Mouse (Mus musculus) neural tube, embryonic 10.5 days (tissue): ENCODE results near the gene Pdgfb.
A peak's percentile ranks its signal among the peaks of the same experiment; 100 is the strongest.

Source experiments
- DNase-seq: peaks from one replicate; pipeline ENCODE4 v3.0.0-alpha.2; 2017; ENCODE audit warnings: low spot score; ENCODE audit errors: extremely low spot score

Gene Pdgfb

GRCm38 (mm10) chr15:80034913-80035312, 20.1 kb upstream of the Pdgfb start:
- no peak for DNase-seq

- DNase-seq = no peak
These were observed 19.6 kb upstream of the Pdgfb start for GRCm38 (mm10) chr15:80034366-80034765.

GRCm38 (mm10) chr15:80031133-80031532, 16.4 kb upstream of the Pdgfb start:
- no peak for DNase-seq

GRCm38 (mm10) chr15:80030399-80030798, 15.6 kb upstream of the Pdgfb start:
- DNase-seq = no peak

GRCm38 (mm10) chr15:80028862-80029261, 14.1 kb upstream of the Pdgfb start:
- no peak for DNase-seq

- DNase-seq = no peak
These were observed 12.0 kb upstream of the Pdgfb start for GRCm38 (mm10) chr15:80026689-80027353.

DNA sequence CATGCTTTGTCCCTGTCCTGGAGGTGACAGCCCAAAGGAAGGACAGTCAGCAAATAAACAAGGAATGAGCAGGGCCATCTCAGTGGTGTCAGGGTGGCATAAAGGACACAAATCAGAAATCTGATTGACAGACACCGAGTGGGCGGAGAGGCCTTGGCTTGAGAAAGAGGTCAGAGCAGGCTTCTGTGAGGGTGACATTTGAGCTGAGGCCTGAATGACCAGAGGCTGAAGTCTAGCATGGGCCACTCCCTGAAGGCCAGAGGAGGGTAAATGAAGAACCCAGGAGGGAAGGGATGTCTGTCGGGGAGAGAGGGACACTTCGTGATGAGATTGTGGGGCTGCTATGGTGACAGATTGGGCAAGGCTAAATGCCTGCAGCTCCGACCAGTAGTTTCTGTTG, 11.3 kb upstream of the Pdgfb start:
- DNase-seq = no peak

- no peak for DNase-seq
These were observed 10.8 kb upstream of the Pdgfb start for GRCm38 (mm10) chr15:80025615-80026014.

DNA sequence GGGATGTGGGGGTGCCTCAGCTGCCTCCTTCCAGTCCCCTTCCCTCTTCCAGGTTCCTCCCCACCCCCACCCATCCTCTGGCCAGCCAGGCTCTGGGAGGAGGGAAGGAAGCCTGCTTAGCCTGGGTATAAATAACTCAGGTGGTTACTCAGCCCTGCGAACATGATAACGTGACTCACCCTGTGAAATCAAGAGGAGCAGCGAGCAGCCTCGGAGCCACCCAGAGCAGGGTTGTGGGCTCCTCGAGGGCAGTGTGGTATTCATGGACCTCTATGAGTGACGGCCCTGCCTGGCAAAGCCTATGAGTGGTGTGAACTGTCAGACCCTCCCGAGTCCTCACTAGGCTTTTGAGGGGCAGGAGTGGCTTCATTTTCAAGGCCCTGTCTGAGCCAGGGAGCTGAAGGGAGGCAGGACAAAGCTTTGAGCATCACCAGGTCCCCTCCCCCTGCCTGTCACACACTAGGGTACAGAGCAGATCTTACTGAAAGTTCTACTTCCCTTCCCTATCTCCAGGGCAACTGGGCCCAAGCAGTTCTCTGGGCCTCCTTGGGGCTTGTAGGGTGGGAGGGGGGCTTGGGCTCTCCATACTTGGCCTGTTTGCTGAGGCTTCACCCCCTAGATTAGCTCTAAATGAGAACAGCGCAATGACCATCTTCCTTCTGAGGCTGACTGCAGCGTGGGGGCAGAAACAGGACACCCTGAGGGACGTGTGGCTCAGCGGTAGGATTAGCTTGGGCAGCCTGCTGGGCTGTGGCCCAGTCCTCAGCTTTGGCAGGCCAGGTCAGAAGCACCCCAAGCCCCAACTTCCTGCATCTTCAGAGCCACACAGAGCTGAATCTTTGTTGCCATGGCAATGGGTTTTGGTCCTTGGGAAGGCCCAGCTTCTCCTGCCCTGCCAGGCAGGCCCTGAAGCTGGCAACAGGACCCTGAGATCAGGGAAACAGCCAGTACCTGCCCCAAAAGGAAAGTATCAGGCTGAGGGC, 9.8 kb upstream of the Pdgfb start:
- DNase-seq = no peak

GRCm38 (mm10) chr15:80020516-80020915, 5.7 kb upstream of the Pdgfb start:
- no peak for DNase-seq

DNA sequence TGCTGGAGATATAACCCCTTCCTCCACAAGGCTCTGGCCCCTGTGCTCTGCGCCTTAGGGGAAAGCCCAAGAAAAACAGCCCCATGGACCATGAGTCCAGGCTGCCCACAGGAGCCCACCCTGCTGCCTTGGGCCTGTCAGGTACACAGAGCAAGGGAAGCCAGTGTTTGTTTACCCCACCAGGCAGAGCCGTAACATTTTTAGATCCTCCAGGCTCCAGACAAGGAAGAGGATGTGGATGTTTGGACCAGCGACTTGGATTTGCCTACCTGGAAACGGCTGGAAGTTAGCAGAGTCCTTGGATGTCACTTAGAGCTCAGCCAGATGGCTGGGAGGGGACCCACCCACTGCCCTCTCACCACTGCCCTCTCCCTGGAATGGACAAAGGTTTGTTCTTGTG, 4.8 kb upstream of the Pdgfb start:
- no peak for DNase-seq

GRCm38 (mm10) chr15:80019220-80019619, 4.4 kb upstream of the Pdgfb start:
- DNase-seq = no peak

DNA sequence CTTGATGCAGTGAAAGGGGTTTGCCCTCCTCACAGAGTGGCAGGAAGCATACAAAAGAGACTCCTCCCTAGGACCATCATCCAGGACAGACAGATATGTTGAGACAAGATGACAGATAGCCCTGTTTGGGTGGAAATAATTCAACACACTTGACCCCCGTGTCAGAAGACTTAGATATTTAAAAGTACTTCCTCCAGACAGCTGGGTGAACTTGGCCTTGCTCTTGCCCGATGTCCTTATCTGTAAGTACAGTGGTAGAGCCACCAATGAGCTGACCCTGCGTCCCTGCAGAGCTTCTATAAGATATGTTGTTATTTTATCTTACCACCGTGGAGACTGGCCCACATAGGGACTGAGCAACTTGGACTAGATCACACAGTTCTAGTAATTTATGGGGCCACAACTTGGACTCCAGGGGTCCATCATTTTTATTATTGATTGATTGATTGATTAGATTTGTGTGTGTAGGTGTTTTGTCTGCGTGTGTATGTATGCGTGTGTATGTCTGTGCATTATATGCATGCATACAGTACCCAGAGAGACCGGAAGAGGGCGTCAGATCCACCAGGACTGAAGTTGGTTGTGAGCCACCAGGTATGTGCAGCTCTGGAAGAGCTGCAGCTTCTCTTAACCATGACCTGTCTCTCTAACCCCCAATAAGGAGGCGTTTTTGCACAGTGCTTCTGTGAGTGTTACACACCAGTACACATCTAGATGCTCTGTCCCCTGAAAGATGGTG, 2.0 kb upstream of the Pdgfb start:
- DNase-seq = no peak

- DNase-seq = no peak
These were observed 605 bp upstream of the Pdgfb start for GRCm38 (mm10) chr15:80015211-80015952.

DNA sequence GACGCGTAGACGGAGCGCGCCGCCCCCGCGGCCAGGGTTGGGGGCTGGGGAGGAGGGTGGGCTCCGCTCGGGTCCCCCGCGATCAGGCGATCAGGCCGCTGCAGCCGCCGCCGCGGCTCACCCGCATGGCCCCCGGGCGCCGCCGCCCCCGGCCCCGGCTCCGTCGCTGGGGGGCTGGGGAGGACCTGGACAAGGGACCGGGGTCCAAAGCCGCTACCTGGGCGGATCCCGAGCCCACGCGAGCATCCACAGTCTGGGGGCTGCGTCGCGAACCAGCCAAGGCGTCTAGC, 801 bp downstream of the Pdgfb start:
- DNase-seq = no peak

- DNase-seq = peak; percentile 45
These were observed 1.3 kb downstream of the Pdgfb start for GRCm38 (mm10) chr15:80013256-80014030.

DNA sequence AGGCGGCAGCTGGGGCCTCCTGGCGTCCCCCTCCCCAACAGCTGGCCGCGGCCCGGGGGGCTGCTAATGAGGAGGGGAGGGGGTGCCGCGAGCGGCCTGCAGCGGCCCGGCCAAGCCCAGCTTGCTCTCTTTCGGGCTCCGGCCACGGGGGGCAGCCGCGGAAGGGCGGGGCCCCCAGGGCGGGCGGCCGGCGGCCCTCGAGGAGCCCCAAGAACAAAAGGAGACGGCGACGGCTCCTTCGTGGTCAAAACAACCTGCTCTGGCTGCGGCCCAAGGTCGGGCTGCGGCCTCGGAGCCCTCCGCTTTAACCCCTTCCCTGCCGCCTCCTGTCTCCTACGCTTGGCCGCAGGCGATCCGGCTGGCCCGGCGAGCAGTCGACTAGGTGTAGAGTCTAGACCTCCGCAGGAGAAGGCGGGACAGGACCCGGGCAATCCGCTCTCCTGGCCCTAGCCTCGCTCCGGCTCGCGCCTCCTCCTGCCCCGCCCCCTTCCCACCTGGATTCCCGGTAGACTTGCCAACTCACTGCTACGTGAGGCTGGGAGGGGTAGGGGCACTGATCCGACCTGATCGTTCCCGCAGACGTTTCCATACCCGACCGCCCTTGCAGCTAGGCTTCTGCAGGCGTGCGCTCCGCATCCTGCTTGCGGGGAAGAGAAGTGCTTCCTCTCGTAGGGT, 2.1 kb downstream of the Pdgfb start:
- DNase-seq = peak; percentile 76

DNA sequence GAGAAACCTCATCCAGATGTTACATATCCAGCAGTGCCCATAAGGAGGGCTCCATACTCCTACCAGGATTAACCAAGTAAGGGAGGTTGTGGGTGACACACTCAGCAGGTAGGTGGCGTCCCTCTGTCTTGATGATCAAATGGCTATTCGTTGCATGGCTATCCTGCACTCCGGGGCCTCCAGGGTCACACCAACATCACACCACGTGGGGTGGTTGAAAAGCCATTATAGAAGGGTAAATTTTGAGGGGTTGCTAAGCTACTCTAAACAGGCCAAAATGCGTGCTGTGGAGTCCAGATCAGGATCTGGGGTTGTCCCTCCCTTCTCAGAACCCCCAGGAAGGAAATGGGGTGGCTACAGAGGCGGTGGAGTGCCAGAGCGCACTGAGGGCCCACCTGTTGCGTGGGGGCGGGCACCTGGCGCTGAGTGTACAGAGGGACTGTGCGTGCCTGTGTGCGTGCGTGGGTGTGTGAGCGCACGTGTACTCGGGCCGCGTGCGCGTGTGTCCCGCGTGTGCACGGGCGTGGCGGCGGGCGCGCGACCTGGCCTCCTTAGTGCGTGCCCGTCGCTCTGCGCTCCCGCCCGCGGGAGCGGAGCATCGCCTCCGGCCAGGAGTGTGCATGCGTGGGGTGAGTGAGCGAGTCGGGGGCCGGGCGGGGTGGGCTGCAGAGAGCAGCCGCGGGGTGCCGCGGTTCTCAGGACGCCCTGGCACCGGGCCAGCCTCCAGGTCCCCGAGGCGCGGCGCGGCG, 2.8 kb downstream of the Pdgfb start:
- peak; percentile 33 for DNase-seq

- no peak for DNase-seq
These were observed 3.6 kb downstream of the Pdgfb start for GRCm38 (mm10) chr15:80011194-80011593.
